Mouse (Mus musculus) liver, adult (tissue): ENCODE data around the gene Ing1.

Experiments
- GATA4 ChIP-seq: IDR thresholded peaks from 2 replicates; pipeline ENCODE4 v1.6.1; 2014; ENCODE audit warnings: mild to moderate bottlenecking, low read length; ENCODE audit not compliant: insufficient replicate concordance

Gene Ing1

DNA sequence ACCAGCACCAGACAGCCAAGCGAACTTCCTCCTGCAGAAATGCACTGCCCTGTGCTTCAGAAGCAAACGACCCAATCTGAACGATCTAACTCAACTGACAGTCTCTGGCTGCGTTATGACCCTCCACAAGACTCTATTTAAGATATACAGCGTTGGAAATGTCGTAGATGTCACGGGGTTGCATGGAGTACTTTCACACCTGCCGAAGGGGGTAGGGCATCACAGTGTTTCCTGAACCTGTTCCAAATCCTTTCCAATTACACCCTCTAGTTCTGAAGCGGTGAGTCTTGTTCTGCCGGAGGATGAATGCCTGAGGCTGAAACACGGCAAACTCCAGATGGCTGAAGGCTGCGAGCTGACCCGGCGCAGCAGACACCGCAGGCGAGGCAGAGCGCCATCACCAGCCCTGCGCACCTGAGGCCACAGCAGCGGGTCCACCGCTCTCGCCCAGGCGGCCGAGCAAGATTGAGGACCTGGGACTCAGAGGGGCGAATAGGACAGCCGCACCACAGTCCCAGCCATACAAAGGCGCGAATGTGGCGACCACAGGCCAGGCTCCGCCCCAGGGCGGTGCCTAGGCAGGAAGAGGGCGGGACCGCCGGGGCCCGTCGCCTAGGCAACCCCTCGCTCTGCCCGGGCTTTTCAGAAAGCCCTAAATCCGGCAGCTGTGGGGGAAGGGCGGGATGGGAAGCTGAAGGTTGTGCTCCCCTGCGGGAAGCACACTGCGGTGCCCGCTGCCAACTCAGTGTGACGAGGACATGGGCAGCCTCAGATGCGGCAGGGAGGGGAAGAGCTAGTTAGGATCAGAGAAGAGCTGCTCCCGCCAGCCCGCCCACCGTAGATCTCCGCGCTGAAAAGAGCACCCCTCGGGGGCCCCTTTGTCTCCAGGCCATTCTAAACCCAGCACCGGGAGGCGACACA is at the start of gene Ing1:
Ing1 (plus strand) TSS at position 773 of the 921 bp plus-strand sequence.
- no peak for TF ChIP-seq GATA4

DNA sequence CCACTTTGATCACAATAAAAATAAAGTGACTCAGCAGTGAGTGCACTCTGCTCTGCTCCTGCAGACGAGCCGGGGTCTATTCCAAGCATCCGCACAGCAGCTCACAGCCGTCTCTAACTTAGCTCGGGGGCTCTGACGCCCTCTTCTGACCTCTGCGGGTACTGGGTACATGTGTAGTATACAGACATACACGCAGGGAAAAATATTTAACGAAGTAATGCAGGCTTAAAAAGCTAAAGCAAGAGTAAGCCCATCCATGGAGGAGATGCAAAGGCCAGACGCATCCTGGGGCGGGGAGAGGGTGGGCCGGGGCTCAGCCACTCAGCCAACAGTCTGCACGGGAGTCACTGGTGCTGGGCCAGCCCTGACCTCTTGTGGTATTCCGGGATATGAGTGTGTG is 49.3 kb upstream of the Ing1 start:
- no peak for TF ChIP-seq GATA4

DNA sequence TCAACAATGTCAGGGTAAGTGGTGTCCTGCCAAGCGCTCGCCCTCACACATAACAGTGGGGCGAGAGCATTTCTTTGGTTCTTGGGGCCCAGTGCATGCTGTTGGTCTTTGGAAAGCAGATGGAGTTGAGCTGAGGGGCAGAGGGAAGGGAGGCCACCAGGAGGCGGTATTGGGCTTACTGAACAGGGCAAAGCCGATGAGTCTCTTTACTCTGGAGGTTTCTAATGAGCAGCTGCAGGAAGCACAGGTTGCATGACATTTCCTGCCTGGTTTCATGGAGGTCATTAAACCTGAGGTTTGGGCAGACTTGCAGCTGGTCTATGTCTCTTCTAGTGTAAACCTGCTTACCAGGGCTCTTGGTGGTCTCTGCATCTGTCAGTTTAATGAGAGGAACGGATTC is 48.6 kb upstream of the Ing1 start:
- no peak for TF ChIP-seq GATA4

- TF ChIP-seq GATA4, result no peak
Observed at GRCm38 (mm10) chr8:11508880-11509279, 46.5 kb upstream of the Ing1 start.

- TF ChIP-seq GATA4, result no peak
Observed at GRCm38 (mm10) chr8:11510971-11511370, 44.4 kb upstream of the Ing1 start.

DNA sequence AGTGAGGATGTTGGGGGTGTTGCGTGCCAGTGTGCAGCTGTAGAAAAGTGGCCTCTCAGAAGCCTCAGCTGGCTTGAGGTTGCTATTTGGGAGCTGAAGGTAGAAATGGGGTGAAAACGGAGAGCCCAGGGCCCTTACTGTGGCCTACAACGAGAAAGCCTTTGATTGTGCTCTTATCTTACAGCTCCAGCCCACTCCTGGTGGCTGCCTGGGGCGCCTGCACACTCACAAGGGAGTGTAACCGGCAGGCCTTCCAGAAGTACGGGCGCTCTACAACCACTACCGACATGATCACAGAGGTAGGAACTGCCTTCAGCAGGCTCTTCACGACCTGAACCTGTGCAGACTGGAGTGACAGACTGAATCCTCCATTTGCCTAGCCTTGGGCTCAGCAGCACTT is 42.7 kb upstream of the Ing1 start:
- TF ChIP-seq GATA4, result no peak

- TF ChIP-seq GATA4, result no peak
Observed at GRCm38 (mm10) chr8:11513247-11513646, 42.1 kb upstream of the Ing1 start.

GRCm38 (mm10) chr8:11516292-11516691 is 39.1 kb upstream of the Ing1 start:
- no peak for TF ChIP-seq GATA4

DNA sequence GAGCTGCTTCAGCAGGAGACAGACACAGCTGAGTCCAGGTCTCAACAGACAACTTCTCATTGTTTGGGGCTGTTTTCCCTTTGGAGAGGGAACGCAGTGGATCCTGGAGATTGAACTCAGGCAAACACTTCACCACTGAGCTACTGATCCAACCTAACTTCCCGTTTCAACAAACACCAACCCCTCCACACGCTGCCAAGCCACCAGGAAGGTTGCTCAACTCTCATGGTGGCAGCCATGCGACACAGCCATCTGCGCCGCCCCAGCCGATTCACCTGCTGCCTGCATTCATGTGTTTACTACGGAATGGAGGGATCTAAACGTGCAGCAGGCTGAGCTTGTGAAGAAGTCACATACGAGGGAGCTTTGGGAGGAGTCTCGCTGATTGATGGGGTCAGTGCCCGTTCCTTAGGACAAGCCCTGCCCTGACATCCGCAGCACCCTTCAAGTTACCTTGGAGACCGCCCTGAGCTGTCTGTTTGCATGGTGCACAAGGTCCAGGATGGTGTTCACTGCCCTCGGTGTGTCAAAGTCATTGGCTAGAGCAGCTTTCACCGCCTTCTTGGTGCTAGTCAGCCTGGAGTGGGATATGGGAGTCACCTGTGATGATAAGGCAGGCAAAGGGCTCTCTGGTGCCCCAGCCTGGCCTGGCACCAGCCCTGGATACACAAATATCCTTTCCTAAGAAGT is 37.9 kb upstream of the Ing1 start:
- no peak for TF ChIP-seq GATA4

- no peak for TF ChIP-seq GATA4
Observed at GRCm38 (mm10) chr8:11518056-11518396, 37.3 kb upstream of the Ing1 start.

GRCm38 (mm10) chr8:11518676-11519075 is 36.7 kb upstream of the Ing1 start:
- no peak for TF ChIP-seq GATA4

- no peak for TF ChIP-seq GATA4
Observed at GRCm38 (mm10) chr8:11523331-11523730, 32.0 kb upstream of the Ing1 start.

GRCm38 (mm10) chr8:11530155-11530770 is 25.1 kb upstream of the Ing1 start:
- TF ChIP-seq GATA4, result no peak

DNA sequence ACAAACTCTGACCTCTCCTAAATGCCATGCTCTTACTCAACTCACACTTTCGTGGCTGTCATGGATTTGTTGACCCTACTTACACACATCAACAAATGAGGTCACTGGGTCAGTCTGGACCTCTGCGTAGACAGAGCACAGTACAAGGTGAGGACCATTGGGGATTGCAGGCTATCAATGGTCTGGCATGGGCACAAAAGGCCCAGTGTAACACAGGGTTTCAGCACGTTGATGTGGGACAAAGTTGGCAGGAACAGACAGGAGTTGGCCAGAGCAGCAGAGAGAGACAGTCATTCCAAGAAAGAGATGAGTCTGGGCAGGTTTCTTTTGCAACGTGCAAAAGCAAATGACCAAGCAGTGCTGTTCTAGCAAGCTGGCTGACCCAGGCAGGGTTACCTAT is 24.5 kb upstream of the Ing1 start:
- no peak for TF ChIP-seq GATA4

- TF ChIP-seq GATA4, result no peak
Observed at GRCm38 (mm10) chr8:11534494-11534893, 20.9 kb upstream of the Ing1 start.

DNA sequence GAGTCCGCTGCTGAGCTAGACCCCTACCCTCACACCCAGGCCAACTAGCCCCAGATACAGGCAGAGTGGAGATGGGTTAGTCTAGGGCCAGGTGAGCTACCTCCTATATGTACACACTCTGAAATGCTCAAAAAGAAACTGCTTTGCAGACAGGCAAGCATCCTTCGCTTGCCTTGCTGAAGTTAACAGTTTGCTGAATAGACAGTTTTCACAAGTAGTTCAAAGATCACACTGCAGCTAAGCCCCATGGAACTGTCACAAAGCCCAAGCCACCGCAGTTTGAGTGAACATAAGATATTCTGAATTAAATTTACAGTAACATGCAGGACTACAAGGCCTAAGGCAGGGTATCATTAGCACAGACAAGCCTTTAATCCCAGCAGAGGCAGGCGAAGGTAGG is 16.3 kb upstream of the Ing1 start:
- TF ChIP-seq GATA4, result no peak
